In the genomic region with DNA sequence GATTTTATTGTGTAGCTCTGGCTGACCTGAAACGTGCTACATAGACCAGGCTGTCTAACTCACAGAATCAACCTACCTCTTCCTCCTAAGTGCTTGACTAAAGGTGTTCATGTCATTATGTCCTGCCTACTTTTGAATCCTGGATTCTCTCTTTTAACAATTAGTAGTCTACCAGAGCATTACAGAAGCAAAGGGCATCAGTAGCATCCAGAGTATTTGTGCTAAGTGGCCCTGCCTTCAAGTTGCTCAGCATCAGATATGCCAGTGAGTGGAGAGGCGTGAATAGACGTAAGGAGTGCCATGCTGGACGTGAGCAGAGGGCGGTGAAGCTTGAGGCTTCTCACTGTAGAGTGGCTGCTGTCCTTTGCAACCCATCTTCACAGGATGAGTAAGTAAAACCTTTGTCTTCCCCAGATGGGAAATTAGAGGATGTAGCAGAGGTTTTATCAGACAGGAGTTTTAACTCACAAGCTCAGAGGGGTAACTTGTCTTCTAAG, we compare ENCODE assay signal across 18 mouse cellular contexts. TPM values are rescaled to one million over a fixed set of nuclear protein-coding genes. Genes with fewer than 3 reads are reported as not detected.
A peak's percentile ranks its signal among the peaks of the same experiment; 100 is the strongest.
DNase-seq lines count a peak whose midpoint lies in the region; ATAC-seq and TF ChIP-seq lines count a peak whose summit lies in the region.
"Had no signal": no experiment of that assay in that cellular context is flagged by ENCODE, and none has a peak within 500 bp of the region (broad histone marks: within the 10 kb centered on the region; RNA-seq: fewer than 3 reads in every experiment).

No protein-coding gene starts in this region.

- DNase-seq in CD4-positive, CD25-positive, alpha-beta regulatory T cell, adult 2 months (ENCODE audit: low read depth, low spot score): peak; percentile 29
- no peak for DNase-seq in heart, postnatal 36 days
- peak; percentile 50 for DNase-seq in MEL (ENCODE audit: low read depth, low spot score)
- no peak for DNase-seq in thymus, postnatal 0 days (ENCODE audit: low spot score)
- DNase-seq in right cerebral cortex, postnatal 4 days: no peak
- DNase-seq: cerebellum, adult 8-10 months; forebrain, postnatal 0 days; kidney, adult 2 months; kidney, postnatal 10 days; midbrain, embryonic 14.5 days had no signal

- no peaks in the 10 kb centered on the region for H3K36me3 ChIP-seq in heart, embryonic 16.5 days (ENCODE audit: control insufficient read depth, insufficient read depth)
- peaks cover 0 to 77% of the 10 kb centered on the region in 2 experiments; a peak in 2 of 4 replicates for H3K36me3 ChIP-seq in MEL (ENCODE audit: control insufficient read depth in 1 of 2, insufficient read depth in 2 of 2, low read length in 2 of 2)
- H3K36me3 ChIP-seq in liver, embryonic 16.5 days (ENCODE audit: control insufficient read depth, insufficient read depth): no peaks in the 10 kb centered on the region

- peak overlapping the region; percentile 43 for H3K27ac ChIP-seq in heart, embryonic 16.5 days (ENCODE audit: low read length)
- H3K27ac ChIP-seq in MEL (ENCODE audit: control insufficient read depth, low read depth, low read length): peak overlapping the region; percentile 26; the same call in 1 of the 2 replicates
- peak overlapping the region; percentile 51 for H3K27ac ChIP-seq in liver, embryonic 16.5 days (ENCODE audit: low read length)
- H3K27ac ChIP-seq: forebrain, embryonic 10.5 days had no signal

- TF ChIP-seq EP300 in MEL (IDR thresholded peaks at IDR 0.05; ENCODE audit: low read depth in 1 of 2, low read length in 2 of 2): no peak

- H3K27me3 ChIP-seq in heart, embryonic 16.5 days (ENCODE audit: control insufficient read depth, insufficient read depth, low read length): no peaks in the 10 kb centered on the region
- H3K27me3 ChIP-seq in MEL (ENCODE audit: control insufficient read depth in 1 of 2, insufficient read depth in 2 of 2, low read length in 2 of 2): no peaks in the 10 kb centered on the region
- H3K27me3 ChIP-seq in liver, embryonic 16.5 days (ENCODE audit: control insufficient read depth, insufficient read depth, low read depth, low read length): no peaks in the 10 kb centered on the region
- H3K27me3 ChIP-seq: CH12.LX had no signal

- no peaks in the 10 kb centered on the region for H3K9me3 ChIP-seq in heart, embryonic 16.5 days (replicated peaks; ENCODE audit: control insufficient read depth, low read length)
- H3K9me3 ChIP-seq in MEL (replicated peaks; ENCODE audit: insufficient read depth, low read length): no peaks in the 10 kb centered on the region
- H3K9me3 ChIP-seq in liver, embryonic 16.5 days (replicated peaks; ENCODE audit: control insufficient read depth, low read length): no peaks in the 10 kb centered on the region
- H3K9me3 ChIP-seq: forebrain, embryonic 10.5 days had no signal

- TF ChIP-seq RAD21 in MEL (IDR thresholded peaks at IDR 0.05; ENCODE audit: low read depth, low read length): no peak

- no peak overlapping the region for H3K9ac ChIP-seq in heart, embryonic 16.5 days (ENCODE audit: low read length)
- H3K9ac ChIP-seq in MEL (ENCODE audit: control insufficient read depth, low read depth, low read length, poor library complexity, severe bottlenecking): no peak overlapping the region
- H3K9ac ChIP-seq in liver, embryonic 16.5 days (ENCODE audit: low read depth, low read length): no peak overlapping the region; the same call in 1 of the 2 replicates
- H3K9ac ChIP-seq: forebrain, postnatal 0 days had no signal

- WGBS in heart, embryonic 16.5 days: 67% methylated on average over 5 of the region's 5 CpGs
- 58% methylated on average over 5 of the region's 5 CpGs for WGBS in liver, embryonic 16.5 days (ENCODE audit: insufficient replicate concordance)

- no peak for ATAC-seq in CD4-positive, CD25-positive, alpha-beta regulatory T cell, adult 4 months
- no peak for ATAC-seq in heart, embryonic 16.5 days (replicated peaks; ENCODE audit: extremely low read depth, insufficient read depth, low FRiP score)
- ATAC-seq in liver, embryonic 16.5 days (ENCODE audit: low read depth): no peak
- ATAC-seq: forebrain, postnatal 0 days; inflammation-experienced regulatory T-cells, adult 6 months; lung, postnatal 0 days had no signal

- TF ChIP-seq POLR2A in MEL (IDR thresholded peaks at IDR 0.05; ENCODE audit: control insufficient read depth in 1 of 2, insufficient read depth in 1 of 2, low read depth in 1 of 2, low read length in 2 of 2, poor library complexity in 1 of 2): no peak

- no peak overlapping the region for H3K4me2 ChIP-seq in heart, embryonic 16.5 days (ENCODE audit: low read depth, low read length)
- 0 out of 2 replicates have a peak overlapping the region, but pooled peaks have one; percentile 21 for H3K4me2 ChIP-seq in liver, embryonic 16.5 days (ENCODE audit: low read depth, low read length)

- H3K4me1 ChIP-seq in heart, embryonic 16.5 days (ENCODE audit: control insufficient read depth, insufficient read depth, low read length): peaks cover 78% of the 10 kb centered on the region
- peaks cover 63 to 68% of the 10 kb centered on the region in 2 experiments for H3K4me1 ChIP-seq in MEL (ENCODE audit: control insufficient read depth in 1 of 2, insufficient read depth in 2 of 2, low read length in 2 of 2)
- H3K4me1 ChIP-seq in liver, embryonic 16.5 days (ENCODE audit: control insufficient read depth, low read depth, low read length): peaks cover 79% of the 10 kb centered on the region

- intact Hi-C loops in heart, postnatal 36 days (cut with DNase I): loop anchor here (5.0 kb wide), 1 partner anchor 139 kb away; no protein-coding TSS in a partner anchor

- no peak for TF ChIP-seq CTCF in MEL (IDR thresholded peaks at IDR 0.05 in 2 of 3, conservative IDR thresholded peaks at IDR 0.05 in 1 of 3; ENCODE audit: control insufficient read depth in 1 of 3, insufficient read depth in 1 of 3, low read depth in 2 of 3, low read length in 3 of 3, poor library complexity in 1 of 3, severe bottlenecking in 1 of 3)

- no peaks in the 10 kb centered on the region for H3K79me2 ChIP-seq in MEL (ENCODE audit: control insufficient read depth, insufficient read depth, low read length, poor library complexity)

- H3K4me3 ChIP-seq in heart, embryonic 16.5 days (ENCODE audit: low read length): no peak overlapping the region
- no peak overlapping the region for H3K4me3 ChIP-seq in MEL (ENCODE audit: control insufficient read depth in 1 of 2, insufficient read depth in 1 of 2, low read depth in 2 of 2, low read length in 2 of 2)
- H3K4me3 ChIP-seq in liver, embryonic 16.5 days (ENCODE audit: low read depth, low read length): no peak overlapping the region
- H3K4me3 ChIP-seq: forebrain, embryonic 10.5 days; layer of hippocampus, adult 2 months had no signal

TF ChIP-seq in MEL, 35 proteins besides CTCF, POLR2A, EP300 and RAD21:
- no peak for TF ChIP-seq UBTF (IDR thresholded peaks at IDR 0.05; ENCODE audit: borderline replicate concordance, insufficient read depth, low read depth, low read length)
- no peak for TF ChIP-seq ELF1 (IDR thresholded peaks at IDR 0.05; ENCODE audit: low read depth, low read length)
- TF ChIP-seq ZMIZ1 (IDR thresholded peaks at IDR 0.05; ENCODE audit: low read depth, low read length): no peak
- no peak for TF ChIP-seq E2F4 (IDR thresholded peaks at IDR 0.05; ENCODE audit: borderline replicate concordance, low read depth, low read length)
- no peak for TF ChIP-seq RCOR1 (IDR thresholded peaks at IDR 0.05; ENCODE audit: low read depth, low read length)
- TF ChIP-seq KAT2A (conservative IDR thresholded peaks at IDR 0.05; ENCODE audit: low read depth, low read length): no peak
- TF ChIP-seq CHD1 (IDR thresholded peaks at IDR 0.05; ENCODE audit: low read depth, low read length): no peak
- no peak for TF ChIP-seq MAFK (IDR thresholded peaks at IDR 0.05; ENCODE audit: borderline replicate concordance, low read depth, low read length)
- TF ChIP-seq USF1 (IDR thresholded peaks at IDR 0.05; ENCODE audit: low read depth, low read length): no peak
- TF ChIP-seq ZC3H11A (IDR thresholded peaks at IDR 0.05; ENCODE audit: low read depth, low read length): no peak
- no peak for TF ChIP-seq ZNF384 (IDR thresholded peaks at IDR 0.05; ENCODE audit: low read depth, low read length)
- no peak for TF ChIP-seq MYB (IDR thresholded peaks at IDR 0.05; ENCODE audit: low read depth, low read length)
- no peak for TF ChIP-seq JUND (IDR thresholded peaks at IDR 0.05; ENCODE audit: low read depth, low read length)
- no peak for TF ChIP-seq ZKSCAN1 (IDR thresholded peaks at IDR 0.05; ENCODE audit: low read depth, low read length)
- no peak for TF ChIP-seq CHD2 (IDR thresholded peaks at IDR 0.05; ENCODE audit: low read length)
- no peak for TF ChIP-seq MEF2A (IDR thresholded peaks at IDR 0.05; ENCODE audit: extremely low read depth, insufficient replicate concordance, low read depth, low read length, poor library complexity, severe bottlenecking)
- TF ChIP-seq TCF12 (IDR thresholded peaks at IDR 0.05; ENCODE audit: low read depth, low read length): no peak
- no peak for TF ChIP-seq NRF1 (IDR thresholded peaks at IDR 0.05; ENCODE audit: insufficient read depth, low read depth, low read length, poor library complexity, severe bottlenecking)
- TF ChIP-seq NELFE (IDR thresholded peaks at IDR 0.05; ENCODE audit: low read depth, low read length): no peak
- no peak for TF ChIP-seq MYC (IDR thresholded peaks at IDR 0.05; ENCODE audit: low read depth, low read length)

RNA-seq across cellular contexts. Expression of gene Add3, which starts 48.5 kb away (rescaled TPM):
- polyA plus RNA-seq in CD4-positive, CD25-positive, alpha-beta regulatory T cell, adult 4 months (2017; shearing (Covaris generic)): 100 to 1,000 TPM; 128 to 172 TPM
- 107 and 109 TPM in 2 replicates for polyA plus RNA-seq in heart, embryonic 16.5 days (2015; fragmentation: Nextera tagmentation; extraction: Ambion mirVana)
- total RNA-seq in heart, postnatal 36 days (2021): 10 to 100 TPM; 45.2 to 48.6 TPM
- total RNA-seq in MEL (2012; rRNA removed): 14.0 and 33.0 TPM in 2 replicates
- 10 to 100 TPM in 1 of 2 experiments, not detected in 1; 52.9 TPM for polyA plus RNA-seq in MEL (2012; ENCODE audit: insufficient read depth in 1 of 2, insufficient read length in 2 of 2, low read depth in 1 of 2, low replicate concordance in 2 of 2, missing spikeins in 1 of 2)
- 26.2 and 28.4 TPM in 2 replicates for polyA plus RNA-seq in liver, embryonic 16.5 days (2015; fragmentation: Nextera tagmentation; extraction: Ambion mirVana)
- 41.5 and 42.7 TPM in 2 replicates for polyA plus RNA-seq in thymus, postnatal 0 days (2015; fragmentation: Nextera tagmentation; extraction: Ambion mirVana)

Comparison
In these comparisons a context has a peak if more than half of its experiments do, and no peak if none do; other contexts are left out.
1. DNase-seq: peak in CD4-positive, CD25-positive, alpha-beta regulatory T cell, adult 2 months (single experiment) and MEL (single experiment); none in heart, postnatal 36 days (0 of 2), thymus, postnatal 0 days (single experiment) and right cerebral cortex, postnatal 4 days (single experiment).
2. Peak in every context shown above with its lines, with median percentiles within 50 percentile points of each other: H3K27ac ChIP-seq.